Mouse (Mus musculus) cerebellum, postnatal 4 days (tissue): ENCODE measurements at regions not wholly inside any gene's neighbourhood (a gene's known extent, or its start where the extent isn't known, plus 50 kb on each side); places are given as distances from the start of the nearest gene placed in this dataset.
A peak's percentile ranks its signal among the peaks of the same experiment; 100 is the strongest.
"Not testable (repeated sequence)": the region's sequence is repeated elsewhere in the genome, so short reads cannot be mapped to it uniquely, and the experiment has no call there.

ENCODE experiments used
- DNase-seq, 2 experiments: peaks; one replicate each; pipeline ENCODE4 v3.0.0; 2022; ENCODE audit warnings: low spot score in 2 of 2, mixed read lengths in 1 of 2

DNA sequence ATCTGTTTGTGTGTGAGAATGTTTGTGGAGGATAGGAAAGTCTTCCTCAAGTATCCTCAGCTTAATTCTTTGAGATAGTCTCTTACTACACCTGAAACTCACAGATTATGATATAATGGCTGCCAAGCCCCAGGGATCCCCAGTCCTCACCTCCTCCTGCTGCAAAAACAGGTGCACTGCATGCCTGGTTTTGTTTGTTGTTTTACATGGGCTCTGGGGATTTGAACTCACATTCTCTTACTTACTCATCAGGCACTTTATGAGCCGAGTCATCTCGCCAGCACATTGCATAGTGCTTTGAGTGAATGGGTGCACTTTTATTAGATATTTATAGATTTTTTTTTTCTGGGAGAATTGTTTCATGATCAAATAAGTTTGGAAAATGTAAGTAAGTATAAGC is 56.3 kb downstream of the Mterf1b start:
- DNase-seq, result no peak

DNA sequence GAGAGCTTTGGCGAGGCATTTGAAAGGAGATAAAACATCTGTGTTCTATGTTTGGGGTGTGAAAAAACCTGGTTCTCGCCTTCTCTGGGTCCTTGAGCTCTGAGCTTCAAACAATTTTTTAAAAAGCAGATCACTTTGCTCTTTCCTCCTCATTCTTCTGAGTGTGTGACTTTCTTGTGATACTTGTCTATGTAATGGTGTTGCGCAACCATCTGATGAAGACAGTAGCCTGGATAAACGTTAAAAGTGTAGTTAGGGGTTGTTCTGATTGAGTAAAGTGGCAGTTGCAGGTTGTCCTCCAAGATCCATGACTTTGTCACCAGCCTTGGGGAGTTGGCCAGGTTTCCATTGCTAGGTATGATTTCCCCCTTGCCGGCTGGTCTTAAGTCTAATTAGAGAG is 62.1 kb downstream of the Mterf1b start:
- DNase-seq, result not testable (repeated sequence)

DNA sequence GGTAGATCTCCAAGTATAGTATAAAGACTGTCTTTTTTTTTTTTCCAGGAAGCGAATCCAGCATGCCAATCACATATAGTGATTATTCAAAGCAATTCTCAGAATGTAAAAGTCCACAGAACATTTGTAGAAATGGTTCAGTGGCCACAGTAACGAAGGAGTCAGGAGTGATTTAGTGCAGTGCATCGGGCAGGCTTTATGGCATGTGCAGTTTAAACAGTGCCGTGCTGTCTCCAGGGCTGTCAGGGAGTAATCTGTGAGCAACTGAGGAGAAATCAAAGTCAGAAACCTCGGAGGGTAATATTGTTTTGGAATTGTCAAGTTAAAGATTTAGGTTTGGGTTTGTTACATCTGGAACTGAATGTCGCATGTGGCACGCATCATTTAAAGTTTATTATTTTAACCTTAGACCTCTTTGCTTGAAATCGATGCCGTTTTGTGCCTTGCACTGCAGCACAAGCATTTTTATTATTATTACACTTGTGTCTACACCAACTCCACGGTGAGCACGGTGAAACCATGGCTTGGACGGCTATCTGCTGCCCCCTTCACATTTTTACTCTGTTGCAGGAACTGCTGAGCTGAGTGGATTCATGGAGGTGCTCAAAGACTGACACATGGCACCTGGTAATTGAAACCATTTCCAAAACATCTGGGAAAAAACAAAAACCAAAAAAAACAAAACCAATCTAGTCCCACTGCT is 65.0 kb downstream of the Mterf1b start:
- DNase-seq, result no peak

DNA sequence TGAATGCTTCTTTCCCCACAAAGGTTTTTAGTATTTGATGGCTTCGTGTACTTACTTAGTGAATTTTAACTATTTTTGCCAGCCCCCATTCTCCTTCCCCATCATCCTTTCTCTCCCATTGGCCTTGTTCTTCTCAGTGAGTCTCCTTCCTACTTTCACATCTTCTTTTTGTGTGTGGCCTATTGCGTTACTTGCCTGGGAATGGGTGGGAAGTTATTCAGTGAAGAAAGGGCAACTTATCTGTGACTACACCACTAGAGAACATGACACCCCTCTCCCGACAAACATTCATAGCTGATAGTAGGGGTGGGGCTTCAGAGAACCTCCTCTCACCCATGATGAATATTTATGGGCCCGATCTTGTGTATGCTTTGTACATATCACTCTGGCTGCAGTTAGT is 67.1 kb downstream of the Mterf1b start:
- DNase-seq, result no peak

DNA sequence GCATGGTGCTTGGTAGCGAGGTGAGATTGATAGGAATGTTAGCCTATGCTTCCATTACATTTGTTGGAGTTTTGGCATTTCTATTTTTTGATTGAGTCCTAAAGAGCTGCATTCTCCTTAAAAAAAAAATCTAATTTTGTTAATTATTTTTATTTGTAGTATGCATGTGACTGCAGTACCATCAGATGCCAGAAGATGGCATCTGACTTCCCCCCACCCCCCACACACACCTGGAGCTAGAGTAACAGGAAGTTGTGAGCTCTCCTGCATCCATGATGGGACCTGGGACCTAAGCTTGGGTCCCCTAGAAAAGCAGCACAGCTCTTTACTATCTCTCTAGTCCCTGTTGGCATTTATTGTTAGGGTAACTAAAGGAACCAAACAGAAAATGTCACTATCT is 70.5 kb downstream of the Mterf1b start:
- no peak for DNase-seq

DNA sequence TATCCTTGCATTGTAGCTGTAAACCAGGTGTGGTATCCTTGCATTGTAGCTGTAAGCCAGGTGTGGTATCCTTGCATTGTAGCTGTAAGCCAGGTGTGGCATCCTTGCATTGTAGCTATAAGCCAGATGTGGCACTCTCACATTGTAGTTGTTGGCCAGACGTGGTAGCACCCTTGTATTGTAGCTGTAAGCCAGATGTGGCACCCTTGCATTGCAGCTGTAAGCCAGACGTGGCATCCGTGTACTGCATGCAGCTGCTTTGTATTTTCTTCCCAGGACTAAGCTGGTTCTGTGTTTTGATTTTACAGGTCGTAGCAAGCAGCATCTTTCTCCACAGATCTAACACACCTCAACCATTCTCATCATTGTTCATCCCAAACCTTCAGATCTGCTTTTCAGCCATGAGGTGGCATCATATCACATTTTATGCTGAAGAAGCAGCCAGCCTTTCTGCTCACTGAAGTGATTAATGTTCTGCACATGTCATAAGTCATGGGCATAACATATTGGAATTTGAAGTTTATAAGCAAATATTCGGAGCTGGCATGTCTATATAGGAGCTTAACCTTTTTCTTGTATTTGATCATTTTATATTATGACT is 71.5 kb downstream of the Mterf1b start:
- DNase-seq, result peak in 1 of 2 experiments; percentile 6

DNA sequence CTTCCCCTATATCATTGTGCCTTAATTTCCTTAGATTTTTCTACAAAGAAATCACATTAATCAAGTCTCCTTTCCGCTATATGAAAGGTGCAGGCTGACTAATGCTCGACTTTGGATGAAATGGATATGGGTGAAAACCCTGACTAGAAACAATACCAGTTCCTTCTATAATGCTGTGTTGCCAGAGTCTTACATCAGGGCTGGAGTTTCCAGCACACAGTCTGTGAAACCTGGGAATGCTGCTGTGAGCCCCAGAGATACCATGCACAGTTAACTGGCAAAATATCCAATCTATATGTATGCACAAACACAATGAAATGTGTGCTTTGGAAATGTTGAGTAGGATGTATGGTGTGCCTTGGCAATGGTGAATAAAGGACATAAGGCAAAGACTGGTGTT is 75.5 kb downstream of the Mterf1b start:
- no peak for DNase-seq

DNA sequence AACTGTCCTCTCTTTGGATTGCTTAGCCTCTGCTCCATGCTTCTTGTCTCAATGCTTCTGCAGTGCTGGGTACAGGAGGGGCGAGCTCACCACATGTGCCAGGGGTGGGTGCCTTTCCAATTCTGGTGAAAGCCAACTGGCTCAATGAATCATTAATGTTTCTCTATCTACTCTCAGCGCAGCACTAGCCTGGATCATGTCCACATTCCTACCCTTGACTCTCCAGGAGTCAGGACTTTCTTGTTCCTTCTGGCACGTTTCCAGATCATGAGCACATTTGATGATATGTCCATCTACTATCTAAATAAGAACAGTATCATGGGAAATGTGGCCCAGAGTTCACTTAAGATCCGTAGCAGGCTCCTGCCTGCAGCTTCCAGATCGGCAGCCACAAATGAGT is 80.8 kb downstream of the Mterf1b start:
- DNase-seq, result no peak

DNA sequence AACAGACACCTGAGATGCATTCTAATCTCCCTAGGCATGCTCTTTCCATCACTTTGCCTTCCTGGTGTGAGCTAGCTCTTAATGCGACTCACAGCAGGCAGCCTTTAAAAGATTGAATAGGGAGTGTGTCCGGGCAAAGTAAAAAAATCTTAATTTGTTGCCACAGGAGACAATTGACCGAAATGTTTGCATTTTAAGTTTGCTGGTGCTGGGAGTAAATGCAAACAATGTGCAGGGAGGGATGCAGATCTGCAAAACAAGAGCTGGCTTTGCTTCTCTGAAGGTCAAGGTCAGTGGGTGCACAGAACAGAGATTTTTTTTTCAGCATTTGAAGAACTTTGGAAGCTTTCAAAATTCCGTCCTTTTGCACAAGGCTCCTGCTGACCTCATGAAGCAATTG is 111.4 kb downstream of the Mterf1b start:
- DNase-seq, result no peak

DNA sequence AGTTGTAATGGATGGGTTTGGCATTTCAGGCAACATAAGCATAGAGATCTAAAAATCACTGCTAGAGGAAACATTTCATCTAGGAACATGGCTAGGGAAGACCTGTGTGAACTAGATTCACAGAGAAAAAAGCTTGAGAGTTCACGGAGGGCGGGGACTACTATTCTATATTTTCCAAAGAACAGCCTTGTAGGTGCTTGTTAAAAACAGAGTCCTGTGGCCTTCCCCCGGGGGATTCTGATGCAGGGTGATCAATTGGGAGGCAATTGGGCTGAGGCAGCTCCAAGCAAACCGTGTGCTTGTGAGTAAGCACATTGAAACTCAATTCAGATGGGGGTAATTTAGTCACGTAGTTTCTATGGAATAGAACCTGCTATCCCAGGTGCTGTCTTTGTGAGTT is 112.0 kb downstream of the Mterf1b start:
- no peak for DNase-seq

DNA sequence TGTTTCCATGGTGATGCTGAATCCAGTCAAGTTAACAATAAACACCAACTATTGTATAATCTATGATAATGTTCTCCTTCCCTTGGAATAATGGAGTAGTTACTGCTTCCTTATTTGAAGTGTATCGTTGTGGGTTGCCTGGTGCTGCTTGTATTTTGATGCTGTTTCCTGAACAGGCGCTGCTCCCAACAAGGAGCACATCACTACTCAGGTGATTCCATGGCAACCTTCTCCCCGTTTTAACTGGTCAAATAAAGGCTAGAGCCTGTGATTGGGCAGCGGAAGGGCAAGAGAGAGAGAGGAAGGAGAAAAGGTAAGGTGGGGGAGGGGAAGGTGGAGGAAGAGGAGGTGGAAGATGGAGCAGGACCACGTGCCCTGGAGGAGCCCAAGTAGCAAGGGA is 116.3 kb downstream of the Mterf1b start:
- DNase-seq, result no peak

DNA sequence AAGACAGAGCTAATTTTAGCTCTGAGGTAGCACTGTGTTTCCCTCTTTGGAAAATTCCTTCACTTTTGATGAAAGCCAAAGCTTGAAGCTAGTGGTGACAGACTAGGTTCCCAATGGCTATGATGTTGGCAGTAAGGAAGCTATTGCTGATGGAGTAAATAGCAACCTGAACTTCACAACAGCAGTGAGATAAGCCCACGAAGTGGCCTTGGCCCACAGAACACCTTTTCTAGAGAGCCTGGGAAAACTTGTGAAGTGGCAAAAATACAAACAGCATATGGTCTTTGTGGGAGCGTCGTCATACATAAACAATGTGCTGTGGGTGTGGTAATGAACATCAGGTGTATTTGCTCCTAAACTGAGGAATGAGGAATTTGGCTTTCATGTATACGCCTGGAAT is 119.0 kb downstream of the Mterf1b start:
- no peak for DNase-seq

DNA sequence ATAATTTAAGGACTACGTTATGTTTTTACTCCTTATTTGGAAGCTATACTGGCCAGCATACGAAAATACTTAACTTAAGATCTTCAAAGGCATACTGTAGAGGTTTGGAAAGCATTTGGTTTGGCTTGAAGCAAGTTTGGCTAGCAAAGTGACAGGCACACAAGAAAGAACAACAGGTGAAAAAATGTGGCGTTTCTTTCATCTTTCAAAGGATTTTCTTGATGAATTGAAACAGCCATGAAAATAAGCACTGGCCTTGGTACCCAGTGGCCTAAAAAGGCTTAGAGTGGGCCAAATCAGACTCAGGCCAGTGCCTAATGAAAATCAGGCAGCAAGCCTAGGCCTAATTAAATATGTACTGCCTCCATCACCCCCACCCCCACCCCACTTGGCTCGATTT is 119.4 kb downstream of the Mterf1b start:
- no peak for DNase-seq

DNA sequence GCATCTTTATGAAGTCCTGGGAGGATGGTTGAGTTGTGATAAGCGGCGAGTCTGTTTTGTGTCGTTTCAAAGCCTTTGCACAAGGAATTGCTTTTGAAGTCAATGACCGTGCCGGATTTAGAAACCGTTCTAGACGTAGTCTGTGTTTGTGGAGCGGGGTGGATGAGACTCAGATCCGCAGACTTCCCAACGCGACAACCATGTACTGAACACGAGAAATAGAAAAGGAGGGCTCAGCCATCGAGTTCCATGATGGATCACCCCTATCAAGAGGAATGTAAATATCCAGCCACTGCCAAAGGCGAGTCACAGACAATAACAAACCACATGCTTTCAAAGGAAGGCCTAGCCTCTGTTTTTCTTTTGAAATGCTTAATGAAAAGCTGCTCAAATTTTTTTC is 120.5 kb downstream of the Mterf1b start:
- no peak for DNase-seq

DNA sequence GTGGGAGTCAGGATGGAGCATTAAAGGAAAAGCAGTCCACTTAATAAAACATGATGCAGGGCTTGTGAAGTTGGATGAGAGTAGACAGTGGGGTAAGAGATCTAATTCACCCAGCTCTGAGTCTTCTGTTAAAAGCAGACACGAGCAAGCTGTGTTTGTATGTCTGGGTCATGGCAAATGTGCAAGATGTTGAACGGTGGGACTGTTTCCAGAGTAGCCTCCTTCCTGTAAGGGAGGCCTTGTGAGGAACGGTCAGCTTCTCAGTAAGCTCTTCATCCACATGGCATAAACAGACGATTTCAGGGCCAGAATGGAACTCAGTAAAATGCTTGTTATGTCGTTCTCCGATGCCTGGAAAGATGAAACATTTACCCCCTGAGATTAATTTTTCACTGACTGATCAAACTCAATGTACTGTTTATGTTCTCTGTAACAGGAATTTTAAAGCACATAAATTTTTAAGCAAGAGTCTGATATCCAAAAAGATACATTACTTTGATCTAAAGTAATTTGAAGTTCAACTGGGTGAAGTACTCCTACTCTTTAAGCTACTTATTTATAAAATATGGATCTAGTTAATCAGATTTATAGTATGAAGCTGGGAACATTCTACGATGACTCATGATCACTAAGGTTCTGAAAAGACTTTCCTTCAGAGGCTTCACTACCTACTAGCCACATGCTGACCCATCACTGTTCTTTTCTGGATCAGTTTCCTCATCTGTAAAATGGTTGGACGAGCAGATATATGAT is 130.6 kb downstream of the Mterf1b start:
- no peak for DNase-seq

DNA sequence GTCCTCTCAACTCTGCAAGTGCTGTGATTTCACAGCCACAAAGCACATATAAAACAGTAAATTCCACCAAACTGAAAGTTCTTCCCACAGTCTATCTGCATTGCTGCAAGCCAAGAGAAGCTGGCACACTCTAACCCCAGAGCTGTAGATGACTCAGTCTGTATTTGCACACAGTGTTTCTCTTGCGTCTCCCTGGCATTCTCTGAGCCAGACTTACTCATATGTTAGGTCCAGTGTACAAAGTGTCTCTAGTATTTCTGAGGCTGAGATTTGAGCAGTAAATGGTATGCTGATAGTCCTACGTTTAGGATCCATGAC is 131.2 kb downstream of the Mterf1b start:
- no peak for DNase-seq

DNA sequence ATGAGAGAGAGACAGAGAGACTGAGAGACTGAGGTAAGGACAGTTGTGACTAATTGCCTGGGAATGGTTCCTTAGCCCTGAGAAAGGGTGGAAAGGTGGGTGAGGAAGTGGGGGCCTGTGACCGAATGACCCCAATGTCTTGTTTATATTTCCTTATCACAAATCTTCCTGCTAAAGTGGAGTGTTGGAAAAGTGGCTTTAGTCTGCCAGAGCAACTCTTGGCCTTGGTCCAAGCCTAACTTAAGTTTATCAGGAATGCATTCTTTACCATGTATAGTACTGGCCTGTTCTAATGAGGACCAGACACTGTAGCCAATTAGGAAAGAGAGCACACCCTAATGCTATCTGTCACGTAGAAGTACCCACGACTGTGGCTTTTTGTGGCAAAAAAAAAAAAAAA is 133.6 kb downstream of the Mterf1b start:
- no peak for DNase-seq

DNA sequence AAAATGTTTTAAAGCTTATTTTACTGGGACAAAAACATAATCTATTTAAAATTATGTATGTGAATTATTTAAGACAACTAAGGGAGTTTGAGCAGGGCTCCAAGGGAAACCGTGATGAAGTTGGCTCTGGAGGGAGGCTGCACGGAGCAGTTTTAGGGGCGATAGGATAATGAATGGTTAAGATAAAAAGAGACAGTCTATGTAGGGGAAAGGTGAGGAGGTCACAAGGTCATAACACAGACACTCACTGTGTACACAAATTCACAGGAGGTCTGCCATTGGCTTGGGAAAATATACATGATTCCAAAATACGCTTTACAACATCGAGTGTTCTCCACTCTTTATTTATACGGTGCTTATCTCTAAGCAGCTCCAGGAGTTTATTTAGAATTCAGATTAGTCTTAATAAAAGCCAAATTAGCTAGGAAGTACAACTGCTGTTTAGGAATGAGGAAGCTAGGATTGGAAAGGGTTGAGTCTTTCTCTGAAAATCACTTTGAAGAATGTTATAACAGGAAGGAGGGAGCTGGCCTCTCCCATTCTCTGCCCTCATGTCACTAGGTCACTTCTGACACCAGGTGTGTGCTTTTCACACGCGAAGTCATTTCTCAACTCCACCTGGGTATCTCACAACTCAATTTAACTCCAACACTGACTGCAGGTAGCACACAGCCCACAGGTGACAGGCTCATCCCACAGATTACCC is 134.3 kb downstream of the Mterf1b start:
- no peak for DNase-seq

DNA sequence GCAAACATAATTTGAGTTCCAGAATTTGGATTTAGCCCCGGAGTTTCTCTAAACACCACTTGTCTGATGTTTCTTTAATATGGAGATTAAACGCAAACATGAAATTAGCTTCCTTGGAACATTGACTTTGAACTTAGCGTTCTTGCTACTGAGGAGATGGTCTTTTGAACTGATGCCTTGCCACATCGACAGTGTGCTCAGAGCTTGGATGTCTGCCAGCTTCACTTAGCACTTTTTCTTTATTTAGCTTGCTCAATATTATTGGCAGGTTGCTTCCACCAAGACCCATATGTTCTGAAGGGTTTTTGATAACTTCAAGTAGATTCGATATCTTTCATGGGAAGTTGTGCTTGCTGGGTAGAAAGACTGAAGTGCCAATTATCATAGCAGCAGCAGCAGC is 143.5 kb downstream of the Mterf1b start:
- no peak for DNase-seq

DNA sequence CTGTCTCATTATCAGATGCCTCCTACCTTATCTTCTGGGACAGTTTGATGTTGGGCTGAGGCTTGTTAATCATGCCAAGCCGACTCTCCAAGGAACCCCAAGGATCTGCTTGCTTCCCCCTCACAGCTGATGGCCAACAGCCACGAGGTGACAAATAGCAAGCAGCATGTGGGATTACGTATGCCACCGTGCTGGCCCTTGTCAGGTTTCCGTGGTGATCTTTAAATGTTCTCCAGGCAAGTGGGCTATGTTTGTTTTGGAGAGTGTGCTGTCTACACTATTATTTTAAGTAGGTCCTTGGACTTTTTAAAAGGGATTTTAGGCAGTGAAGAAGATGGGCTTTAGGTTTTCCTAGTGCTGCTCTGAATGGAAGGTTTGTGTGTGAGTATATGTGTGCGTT is 149.8 kb downstream of the Mterf1b start:
- DNase-seq, result no peak

DNA sequence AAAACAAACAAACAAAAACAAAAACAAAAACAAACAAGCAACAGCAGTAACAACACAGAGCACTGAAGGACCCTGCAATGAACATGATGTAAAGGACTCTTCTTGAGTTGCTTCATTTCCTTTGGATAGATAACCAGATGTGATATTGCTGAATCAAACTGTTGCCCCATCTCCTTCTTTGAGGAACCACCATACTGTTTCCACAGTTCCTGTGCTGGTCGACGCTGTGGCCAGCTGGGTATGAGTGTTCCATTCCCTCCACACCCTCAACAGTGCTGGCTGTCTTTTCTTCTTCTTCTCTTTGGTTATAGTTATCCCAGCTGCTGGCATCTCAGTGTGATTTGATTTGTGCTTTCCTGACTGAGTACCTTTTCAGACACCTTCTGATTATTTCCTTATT is 152.3 kb downstream of the Mterf1b start:
- no peak for DNase-seq

DNA sequence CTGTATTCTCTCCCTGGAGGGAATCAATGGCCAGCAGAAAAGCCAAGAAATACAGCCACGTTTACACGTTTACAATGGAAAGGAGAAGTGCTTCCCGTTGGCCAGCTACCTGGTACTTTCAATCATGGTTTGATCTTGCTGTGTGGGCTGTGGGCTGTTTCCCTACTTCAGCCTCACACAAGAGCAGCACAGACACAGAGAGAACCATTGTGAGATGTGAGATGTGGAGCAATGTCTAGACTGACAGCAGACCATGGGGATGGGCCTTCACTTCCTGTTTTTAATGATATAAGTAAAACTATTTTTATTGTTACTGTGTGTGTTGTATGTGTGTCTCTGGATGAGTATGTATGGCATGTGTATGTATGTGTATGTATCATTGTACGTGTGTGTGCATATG is 156.2 kb downstream of the Mterf1b start:
- DNase-seq, result no peak

DNA sequence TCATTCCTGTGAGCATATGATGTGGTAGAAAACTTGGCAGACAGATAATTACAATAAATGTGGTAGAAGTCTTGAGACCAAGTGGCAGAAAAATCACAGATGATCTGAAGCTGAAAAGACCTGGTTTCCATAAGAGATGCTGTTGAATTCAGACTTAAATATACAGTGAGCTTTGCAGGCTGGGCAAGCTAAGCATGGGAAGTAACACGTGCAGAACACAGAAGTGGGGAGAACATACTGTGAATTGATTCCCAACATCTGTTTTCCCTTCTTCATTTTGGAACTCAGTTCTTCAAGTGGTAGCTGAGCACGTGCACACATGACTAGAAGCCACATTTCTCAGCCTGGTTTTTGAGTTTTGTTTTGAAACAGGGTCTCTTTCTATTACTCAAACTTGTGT is 157.8 kb downstream of the Mterf1b start:
- DNase-seq, result no peak
